Mouse (Mus musculus) bone marrow, adult 2 months (tissue): ENCODE results near the gene Gadd45b.

Source experiments
- CTCF ChIP-seq: fragments of 200-500 bp; IDR thresholded peaks from 2 replicates; pipeline ENCODE4 v1.5.1; 2011; ENCODE audit warnings: low read length, control low read depth; ENCODE audit not compliant: control insufficient read depth, insufficient read depth
- POLR2A ChIP-seq: fragments of 200-500 bp; IDR thresholded peaks from 2 replicates; pipeline ENCODE4 v1.6.1; 2011; ENCODE audit warnings: low read depth, mild to moderate bottlenecking, control low read depth, low read length, borderline replicate concordance; ENCODE audit not compliant: control insufficient read depth

DNA sequence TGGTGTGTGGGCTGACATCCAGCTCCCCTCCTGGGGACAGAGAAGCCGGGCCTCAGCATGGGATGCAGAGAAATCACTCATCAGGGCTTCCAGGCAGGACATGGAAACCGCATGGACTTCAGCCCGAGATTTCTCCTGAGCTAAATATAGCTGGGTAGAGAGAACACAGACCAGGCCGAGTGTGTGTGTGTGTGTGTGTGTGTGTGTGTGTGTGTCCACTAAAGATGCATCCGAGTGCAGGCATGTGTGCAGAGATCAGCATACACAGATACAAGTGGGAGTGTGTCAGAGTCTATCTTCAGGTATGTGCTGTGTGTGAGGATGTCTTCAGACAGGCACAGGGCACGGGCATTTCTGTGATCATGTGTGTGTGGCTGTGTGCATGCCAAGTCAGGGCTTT, 25.0 kb downstream of the Gadd45b start:
- TF ChIP-seq POLR2A (no peak), CTCF (no peak)
